Comparison of ENCODE assay signal across 31 mouse cellular contexts in genomic region chr5:99952513-99952912, GRCm38 (mm10). TPM values are rescaled to one million over a fixed set of nuclear protein-coding genes. Genes with fewer than 3 reads are reported as not detected.
DNase-seq lines count a peak whose midpoint lies in the region; ATAC-seq and TF ChIP-seq lines count a peak whose summit lies in the region.
"Had no signal": no experiment of that assay in that cellular context is flagged by ENCODE, and none has a peak within 500 bp of the region (broad histone marks: within the 10 kb centered on the region; RNA-seq: fewer than 3 reads in every experiment).

No protein-coding gene starts in this region.

- H3K4me3 ChIP-seq in hindbrain, embryonic 13.5 days: no peak overlapping the region
- H3K4me3 ChIP-seq in hindbrain, embryonic 16.5 days (ENCODE audit: low read length): no peak overlapping the region
- no peak overlapping the region for H3K4me3 ChIP-seq in lung, postnatal 0 days (ENCODE audit: low read depth, low read length)
- no peak overlapping the region for H3K4me3 ChIP-seq in liver, embryonic 14.5 days (ENCODE audit: insufficient read depth in 1 of 2, low read depth in 2 of 2, low read length in 2 of 2)
- H3K4me3 ChIP-seq: embryonic facial prominence, embryonic 13.5 days; heart, embryonic 13.5 days; limb, embryonic 12.5 days had no signal

- 85% methylated on average over 5 of the region's 5 CpGs for WGBS in hindbrain, embryonic 13.5 days
- 85% methylated on average over 5 of the region's 5 CpGs for WGBS in hindbrain, embryonic 16.5 days
- WGBS in lung, postnatal 0 days: 71% methylated on average over 5 of the region's 5 CpGs
- WGBS in liver, embryonic 14.5 days (ENCODE audit: insufficient replicate concordance): 56% methylated on average over 5 of the region's 5 CpGs

- ATAC-seq in hindbrain, embryonic 13.5 days (ENCODE audit: low FRiP score): peak; percentile 28; the same call in 1 of the 2 replicates
- ATAC-seq in hindbrain, embryonic 16.5 days: no peak
- ATAC-seq in lung, postnatal 0 days: 0 out of 2 replicates have a peak, but pooled peaks have one; percentile 17
- ATAC-seq in liver, embryonic 14.5 days (ENCODE audit: insufficient read depth): peak; percentile 41; the same call in 1 of the 2 replicates
- ATAC-seq in megakaryocyte-erythroid progenitor cell, adult 5-6 weeks (replicated peaks; ENCODE audit: low FRiP score, low TSS enrichment, poor library complexity, severe bottlenecking): peak; percentile 62
- ATAC-seq: forebrain, postnatal 0 days had no signal

- H3K27me3 ChIP-seq in hindbrain, embryonic 13.5 days: no peaks in the 10 kb centered on the region
- H3K27me3 ChIP-seq in hindbrain, embryonic 16.5 days (replicated peaks; ENCODE audit: control insufficient read depth, insufficient read depth, low read length): no peaks in the 10 kb centered on the region
- no peaks in the 10 kb centered on the region for H3K27me3 ChIP-seq in lung, postnatal 0 days (replicated peaks; ENCODE audit: insufficient read depth, low read length)
- no peaks in the 10 kb centered on the region for H3K27me3 ChIP-seq in liver, embryonic 14.5 days (ENCODE audit: control insufficient read depth, insufficient read depth, low read length)
- H3K27me3 ChIP-seq: embryonic facial prominence, embryonic 13.5 days; heart, embryonic 13.5 days; limb, embryonic 12.5 days had no signal

- no peak for TF ChIP-seq EP300 in lung, postnatal 0 days (IDR thresholded peaks at IDR 0.05)
- no peak for TF ChIP-seq EP300 in liver, embryonic 14.5 days (IDR thresholded peaks at IDR 0.05; ENCODE audit: low read depth)

- H3K9ac ChIP-seq in hindbrain, embryonic 13.5 days: no peak overlapping the region
- H3K9ac ChIP-seq in hindbrain, embryonic 16.5 days (ENCODE audit: low read depth, low read length): no peak overlapping the region
- H3K9ac ChIP-seq in lung, postnatal 0 days (replicated peaks; ENCODE audit: low read depth): no peak overlapping the region
- H3K9ac ChIP-seq in liver, embryonic 14.5 days (replicated peaks): no peak overlapping the region
- H3K9ac ChIP-seq: embryonic facial prominence, embryonic 13.5 days; forebrain, postnatal 0 days; heart, embryonic 13.5 days; limb, embryonic 12.5 days had no signal

- no peak overlapping the region for H3K4me2 ChIP-seq in hindbrain, embryonic 13.5 days
- no peak overlapping the region for H3K4me2 ChIP-seq in hindbrain, embryonic 16.5 days (ENCODE audit: low read length)
- no peak overlapping the region for H3K4me2 ChIP-seq in lung, postnatal 0 days (replicated peaks; ENCODE audit: low read depth, low read length)
- H3K4me2 ChIP-seq in liver, embryonic 14.5 days (ENCODE audit: low read depth): no peak overlapping the region
- H3K4me2 ChIP-seq: embryonic facial prominence, embryonic 13.5 days; heart, embryonic 13.5 days; limb, embryonic 12.5 days had no signal

- peaks cover 10% of the 10 kb centered on the region; the same call in 1 of the 2 replicates for H3K36me3 ChIP-seq in hindbrain, embryonic 13.5 days
- H3K36me3 ChIP-seq in hindbrain, embryonic 16.5 days (ENCODE audit: control insufficient read depth, insufficient read depth, low read length): no peaks in the 10 kb centered on the region
- H3K36me3 ChIP-seq in lung, postnatal 0 days (ENCODE audit: insufficient read depth, low read length): no peaks in the 10 kb centered on the region
- peaks cover 2% of the 10 kb centered on the region; the same call in 1 of the 2 replicates for H3K36me3 ChIP-seq in liver, embryonic 14.5 days (replicated peaks; ENCODE audit: control insufficient read depth, insufficient read depth, low read depth)

- no peaks in the 10 kb centered on the region for H3K9me3 ChIP-seq in hindbrain, embryonic 13.5 days
- no peaks in the 10 kb centered on the region for H3K9me3 ChIP-seq in hindbrain, embryonic 16.5 days (ENCODE audit: control insufficient read depth, low read length)
- no peaks in the 10 kb centered on the region for H3K9me3 ChIP-seq in lung, postnatal 0 days (ENCODE audit: low read length)
- H3K9me3 ChIP-seq in liver, embryonic 14.5 days (ENCODE audit: control insufficient read depth, low read length): no peaks in the 10 kb centered on the region
- H3K9me3 ChIP-seq: embryonic facial prominence, embryonic 13.5 days; G1E; heart, embryonic 13.5 days; limb, embryonic 12.5 days had no signal

- no peak for DNase-seq in lung, postnatal 0 days (ENCODE audit: low spot score)
- no peak for DNase-seq in lung, postnatal 25 days (ENCODE audit: low spot score)
- DNase-seq in liver, embryonic 14.5 days (ENCODE audit: low read depth in 3 of 3, low spot score in 3 of 3): no peak
- DNase-seq in cerebellum, adult 11-12 months: no peak
- DNase-seq in embryo, embryonic 11 days: no peak
- DNase-seq: adrenal gland, adult 8-10 months; cerebellum, adult 9-10 months; forebrain, postnatal 0 days; gastrocnemius, postnatal 10 days; heart, postnatal 10 days; kidney, adult 2 months; kidney, postnatal 4 days; layer of hippocampus, postnatal 36 days; lung, adult 2 months; lung, postnatal 14 days; midbrain, embryonic 14.5 days; right cerebral cortex, adult 18-20 months; spleen, adult 18-20 months; thymus, adult 2 months; thymus, postnatal 36 days had no signal

- 0 out of 2 replicates have a peak, but pooled peaks cover 3% of the 10 kb centered on the region for H3K4me1 ChIP-seq in hindbrain, embryonic 13.5 days (replicated peaks)
- H3K4me1 ChIP-seq in hindbrain, embryonic 16.5 days (ENCODE audit: control insufficient read depth, insufficient read depth, low read depth, low read length): no peaks in the 10 kb centered on the region
- no peaks in the 10 kb centered on the region for H3K4me1 ChIP-seq in lung, postnatal 0 days (ENCODE audit: insufficient read depth, low read depth, low read length)
- H3K4me1 ChIP-seq in liver, embryonic 14.5 days (replicated peaks; ENCODE audit: control insufficient read depth in 2 of 2, insufficient read depth in 2 of 2, low read length in 1 of 2): no peaks in the 10 kb centered on the region; a peak in 1 of 4 replicates
- H3K4me1 ChIP-seq: embryonic facial prominence, embryonic 13.5 days; heart, embryonic 13.5 days; limb, embryonic 12.5 days had no signal

- no peak overlapping the region for H3K27ac ChIP-seq in hindbrain, embryonic 13.5 days
- no peak overlapping the region for H3K27ac ChIP-seq in hindbrain, embryonic 16.5 days (ENCODE audit: low read depth, low read length)
- H3K27ac ChIP-seq in lung, postnatal 0 days (ENCODE audit: low read length): no peak overlapping the region
- no peak overlapping the region for H3K27ac ChIP-seq in liver, embryonic 14.5 days
- H3K27ac ChIP-seq: embryonic facial prominence, embryonic 13.5 days; heart, embryonic 13.5 days; kidney, postnatal 0 days; limb, embryonic 12.5 days had no signal

- TF ChIP-seq CTCF in lung, postnatal 0 days (IDR thresholded peaks at IDR 0.05): no peak
- no peak for TF ChIP-seq CTCF in liver, embryonic 14.5 days (IDR thresholded peaks at IDR 0.05; ENCODE audit: low read depth)

RNA-seq across cellular contexts. Expression of gene Hnrnpd, which starts 26.2 kb away (rescaled TPM):
- 143 and 182 TPM in 2 replicates for polyA plus RNA-seq in hindbrain, embryonic 13.5 days (2015; fragmentation: Nextera tagmentation; extraction: Ambion mirVana)
- 28.9 and 81.2 TPM in 2 replicates for polyA plus RNA-seq in hindbrain, embryonic 16.5 days (2015; fragmentation: Nextera tagmentation; extraction: Ambion mirVana)
- 44.0 and 51.4 TPM in 2 replicates for polyA plus RNA-seq in lung, postnatal 0 days (2015; fragmentation: Nextera tagmentation; extraction: Ambion mirVana)
- polyA plus RNA-seq in liver, embryonic 14.5 days (2012; rRNA removed): 68.1 and 157 TPM in 2 replicates
- polyA plus RNA-seq in liver, embryonic 14.5 days (2014; fragmentation: Nextera tagmentation; extraction: Ambion mirVana): 62.4 and 64.4 TPM in 2 replicates
- 420 and 448 TPM in 2 replicates for total RNA-seq in megakaryocyte-erythroid progenitor cell, adult 5-6 weeks (2014; fragmentation: Nextera tagmentation)
- 177 and 197 TPM in 2 replicates for total RNA-seq in megakaryocyte-erythroid progenitor cell, adult 5-6 weeks (2017)

RNA-seq across cellular contexts. Expression of gene 4930524J08Rik, which starts 26.3 kb away (rescaled TPM):
- 3.9 and 4.0 TPM in 2 replicates for polyA plus RNA-seq in hindbrain, embryonic 13.5 days (2015; fragmentation: Nextera tagmentation; extraction: Ambion mirVana)
- polyA plus RNA-seq in hindbrain, embryonic 16.5 days (2015; fragmentation: Nextera tagmentation; extraction: Ambion mirVana): 2.7 and 2.8 TPM in 2 replicates
- polyA plus RNA-seq in lung, postnatal 0 days (2015; fragmentation: Nextera tagmentation; extraction: Ambion mirVana): 3.0 and 3.4 TPM in 2 replicates
- 1.5 and 2.3 TPM in 2 replicates for polyA plus RNA-seq in liver, embryonic 14.5 days (2012; rRNA removed)
- polyA plus RNA-seq in liver, embryonic 14.5 days (2014; fragmentation: Nextera tagmentation; extraction: Ambion mirVana): 0.25 and 0.47 TPM in 2 replicates
- total RNA-seq in megakaryocyte-erythroid progenitor cell, adult 5-6 weeks (2014; fragmentation: Nextera tagmentation): 2.8 TPM in 1 of 2 replicates, not detected in the other
- total RNA-seq in megakaryocyte-erythroid progenitor cell, adult 5-6 weeks (2017): 6.2 TPM in 1 of 2 replicates, not detected in the other
- total RNA-seq: monocyte, adult 5-6 weeks had no signal

RNA-seq across cellular contexts. Expression of gene Vamp9, which starts 46.5 kb away (rescaled TPM):
- 0.79 and 0.93 TPM in 2 replicates for polyA plus RNA-seq in hindbrain, embryonic 13.5 days (2015; fragmentation: Nextera tagmentation; extraction: Ambion mirVana)
- 0.34 and 0.61 TPM in 2 replicates for polyA plus RNA-seq in hindbrain, embryonic 16.5 days (2015; fragmentation: Nextera tagmentation; extraction: Ambion mirVana)
- 0.21 TPM in 1 of 2 replicates, not detected in the other for polyA plus RNA-seq in lung, postnatal 0 days (2015; fragmentation: Nextera tagmentation; extraction: Ambion mirVana)
- polyA plus RNA-seq in liver, embryonic 14.5 days (2012; rRNA removed): not detected in 2 replicates
- polyA plus RNA-seq in liver, embryonic 14.5 days (2014; fragmentation: Nextera tagmentation; extraction: Ambion mirVana): not detected in 2 replicates
- total RNA-seq in megakaryocyte-erythroid progenitor cell, adult 5-6 weeks (2014; fragmentation: Nextera tagmentation): not detected in 2 replicates
- not detected in 2 replicates for total RNA-seq in megakaryocyte-erythroid progenitor cell, adult 5-6 weeks (2017)
- total RNA-seq: G1E; heart, adult 8-10 months; heart, postnatal 10 days; megakaryocyte, adult 5-6 weeks; monocyte, adult 5-6 weeks had no signal
- polyA plus RNA-seq: G1E; limb, embryonic 12.5 days; lung, adult 2 months; thymus, adult 2 months had no signal
